Comparison of ENCODE assay signal across 9 mouse cellular contexts in genomic region chr3:142496113-142497101, GRCm38 (mm10). TPM values are rescaled to one million over a fixed set of nuclear protein-coding genes. Genes with fewer than 3 reads are reported as not detected.
DNase-seq lines count a peak whose midpoint lies in the region; ATAC-seq lines count a peak whose summit lies in the region.
"Had no signal": no experiment of that assay in that cellular context is flagged by ENCODE, and none has a peak within 500 bp of the region (broad histone marks: within the 10 kb centered on the region; RNA-seq: fewer than 3 reads in every experiment).

No protein-coding gene starts in this region.

- peak; percentile 23 for DNase-seq in gastrocnemius, adult 18-20 months (ENCODE audit: low spot score)
- DNase-seq in gastrocnemius, postnatal 25 days, result no peak
- peak; percentile 31 for DNase-seq in lung, postnatal 10 days
- DNase-seq in cerebellum, adult 11-12 months, result no peak
- no peak for DNase-seq in spleen, postnatal 14 days (ENCODE audit: low spot score in 2 of 2)

- no peaks in the 10 kb centered on the region for H3K9me3 ChIP-seq in hindbrain, embryonic 16.5 days (ENCODE audit: control insufficient read depth, low read length)
- H3K9me3 ChIP-seq: G1E had no signal

- no peak overlapping the region for H3K27ac ChIP-seq in hindbrain, embryonic 16.5 days (ENCODE audit: low read depth, low read length)

- WGBS in hindbrain, embryonic 16.5 days, result 75% methylated on average over 14 of the region's 14 CpGs

- peak; percentile 60 for ATAC-seq in activated CD4-positive, CD25-positive, alpha-beta regulatory T cell, adult 4 months
- ATAC-seq in inflammation-experienced regulatory T-cells, adult 6 months, result peak; percentile 62
- no peak for ATAC-seq in hindbrain, embryonic 16.5 days

- H3K4me3 ChIP-seq in hindbrain, embryonic 16.5 days (ENCODE audit: low read length), result no peak overlapping the region

- no peaks in the 10 kb centered on the region for H3K27me3 ChIP-seq in hindbrain, embryonic 16.5 days (replicated peaks; ENCODE audit: control insufficient read depth, insufficient read depth, low read length)

- H3K4me1 ChIP-seq in hindbrain, embryonic 16.5 days (ENCODE audit: control insufficient read depth, insufficient read depth, low read depth, low read length), result no peaks in the 10 kb centered on the region

- H3K9ac ChIP-seq in hindbrain, embryonic 16.5 days (ENCODE audit: low read depth, low read length), result no peak overlapping the region

- H3K36me3 ChIP-seq in hindbrain, embryonic 16.5 days (ENCODE audit: control insufficient read depth, insufficient read depth, low read length), result no peaks in the 10 kb centered on the region
- H3K36me3 ChIP-seq: G1E had no signal

- H3K4me2 ChIP-seq in hindbrain, embryonic 16.5 days (ENCODE audit: low read length), result no peak overlapping the region

RNA-seq across cellular contexts. Expression of gene Gbp5, which starts 2.6 kb away (rescaled TPM):
- 1 to 10 TPM in 1 of 2 experiments, under 1 TPM in 1; 0.98 to 3.9 TPM for total RNA-seq in gastrocnemius, adult 18-20 months (2021)
- 1 to 10 TPM; 2.1 to 3.2 TPM for total RNA-seq in gastrocnemius, postnatal 25 days (2021)
- 10 to 100 TPM; 10.1 to 14.4 TPM for polyA plus RNA-seq in activated CD4-positive, CD25-positive, alpha-beta regulatory T cell, adult 4 months (2017; shearing (Covaris generic))
- 10 to 100 TPM; 12.0 to 15.8 (median 12.4) TPM for polyA plus RNA-seq in inflammation-experienced regulatory T-cells, adult 6 months (2017; shearing (Covaris generic))
- 0.19 and 0.39 TPM in 2 replicates for polyA plus RNA-seq in hindbrain, embryonic 16.5 days (2015; fragmentation: Nextera tagmentation; extraction: Ambion mirVana)
- polyA plus RNA-seq: G1E had no signal

RNA-seq across cellular contexts. Expression of gene Gbp7, which starts 33.7 kb away (rescaled TPM):
- 1 to 10 TPM; 2.8 to 6.9 TPM for total RNA-seq in gastrocnemius, adult 18-20 months (2021)
- 10 to 100 TPM in 1 of 2 experiments, 1 to 10 TPM in 1; 8.8 to 14.1 TPM for total RNA-seq in gastrocnemius, postnatal 25 days (2021)
- 100 to 1,000 TPM; 226 to 256 TPM for polyA plus RNA-seq in activated CD4-positive, CD25-positive, alpha-beta regulatory T cell, adult 4 months (2017; shearing (Covaris generic))
- polyA plus RNA-seq in inflammation-experienced regulatory T-cells, adult 6 months (2017; shearing (Covaris generic)), result 100 to 1,000 TPM; 180 to 223 (median 211) TPM
- polyA plus RNA-seq in hindbrain, embryonic 16.5 days (2015; fragmentation: Nextera tagmentation; extraction: Ambion mirVana), result 2.3 and 2.9 TPM in 2 replicates

Comparison
In these comparisons a context has a peak if more than half of its experiments do, and no peak if none do; other contexts are left out.
1. DNase-seq: peak in gastrocnemius, adult 18-20 months (single experiment) and lung, postnatal 10 days (single experiment); none in gastrocnemius, postnatal 25 days (single experiment), cerebellum, adult 11-12 months (single experiment) and spleen, postnatal 14 days (0 of 2).
2. RNA of gene Gbp7, which starts 33.7 kb away (polyA plus RNA-seq): 226 to 256 TPM in activated CD4-positive, CD25-positive, alpha-beta regulatory T cell, adult 4 months and 180 to 223 TPM in inflammation-experienced regulatory T-cells, adult 6 months; 2.3 to 2.9 TPM in hindbrain, embryonic 16.5 days; every median in the first group is over 10 times any median in the second.